Mouse (Mus musculus): ENCODE measurements around the gene Cldn2. TPM values are rescaled to one million over a fixed set of nuclear protein-coding genes. Genes with fewer than 3 reads are reported as not detected.

Gene Cldn2
- not detected in 2 replicates for polyA plus RNA-seq (2012)

GRCm38 (mm10) chrX:139800406-139800878 lies at the start of gene Cldn2:
Cldn2 (plus strand) TSS chrX:139800828.

DNA sequence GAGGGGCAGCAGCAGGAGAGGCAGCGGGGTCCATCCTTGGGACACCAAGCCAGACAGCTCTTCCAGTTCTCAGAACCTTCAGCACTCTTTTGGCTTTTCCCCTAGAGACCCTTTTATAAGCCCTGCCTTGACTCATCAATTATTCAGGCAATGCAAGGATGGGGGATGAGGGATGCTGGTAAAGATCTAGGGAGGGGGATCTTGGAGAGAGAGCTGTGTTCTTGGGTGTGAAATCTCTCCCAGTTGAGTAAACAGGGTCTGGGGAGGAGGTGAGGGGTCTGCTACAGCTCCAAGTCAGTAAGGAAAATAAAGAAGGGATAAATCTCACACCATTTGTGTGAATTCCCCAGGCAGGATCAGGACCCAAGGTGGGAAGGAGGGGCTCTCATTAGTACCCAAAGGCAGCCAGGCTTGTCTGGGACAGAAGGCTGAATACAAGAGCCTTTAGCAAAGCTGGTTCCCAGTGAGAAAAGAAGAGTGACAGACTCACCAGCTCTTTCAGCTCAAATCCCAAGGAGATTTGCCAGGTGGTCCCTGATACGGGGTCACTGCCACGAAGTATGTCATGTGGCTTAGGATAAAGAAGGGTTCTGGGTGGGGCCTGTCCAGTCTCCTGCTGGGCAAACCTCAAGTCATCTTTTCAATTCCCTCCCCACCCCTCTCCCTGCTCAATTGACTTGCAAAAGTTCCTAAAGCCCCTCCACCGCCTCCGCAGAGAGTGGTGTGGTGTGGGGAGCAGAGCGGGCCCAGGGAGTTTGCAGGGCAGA lies 18.2 kb upstream of the Cldn2 start, which contains the start of gene Ripply1:
Gene Ripply1, minus strand, starts transcription at position 76 of the 767 bp plus-strand sequence.

Other genes with a start within 250 kb of the Cldn2 start
- 0.44 and 0.46 TPM in 2 replicates for gene Rnf128, start 237.5 kb upstream of the Cldn2 start, polyA plus RNA-seq (2012)
- 0.31 and 0.36 TPM in 2 replicates for gene Tbc1d8b, start 115.8 kb upstream of the Cldn2 start, polyA plus RNA-seq (2012)
- 0.21 TPM in 1 of 2 replicates, not detected in the other for gene Gm15013, start 86.3 kb upstream of the Cldn2 start, polyA plus RNA-seq (2012)
- not detected in 2 replicates for gene Ripply1, start 18.5 kb upstream of the Cldn2 start, polyA plus RNA-seq (2012)
- 3.1 and 4.5 TPM in 2 replicates for gene Morc4, start 70.8 kb downstream of the Cldn2 start, polyA plus RNA-seq (2012)
- 0.25 and 0.43 TPM in 2 replicates for gene Rbm41, start 197.8 kb downstream of the Cldn2 start, polyA plus RNA-seq (2012)

All from megakaryocyte-erythroid progenitor cell, adult 5 weeks (primary cell).